Mouse (Mus musculus): Measurements from ENCODE around the gene Satb2. TPM values are rescaled to one million over a fixed set of nuclear protein-coding genes. Genes with fewer than 3 reads are reported as not detected.

Gene Satb2
- total and polyA plus RNA-seq, 3 experiments = not detected

GRCm38 (mm10) chr1:56936554-56936953 lies 41.9 kb downstream of the Satb2 start:
- no peak for DNase-seq (ENCODE audit: low read depth, low spot score)
- no peaks in the 10 kb centered on the region for H3K9me3 ChIP-seq (replicated peaks; ENCODE audit: insufficient read depth, low read length)
- no peak overlapping the region for H3K9ac ChIP-seq (ENCODE audit: control insufficient read depth, low read depth, low read length, poor library complexity, severe bottlenecking)
- no peak overlapping the region for H3K27ac ChIP-seq (ENCODE audit: control insufficient read depth, low read depth, low read length)
- no peaks in the 10 kb centered on the region for H3K4me1 ChIP-seq (ENCODE audit: control insufficient read depth in 1 of 2, insufficient read depth in 2 of 2, low read length in 2 of 2)
- no peaks in the 10 kb centered on the region for H3K36me3 ChIP-seq (ENCODE audit: control insufficient read depth in 1 of 2, insufficient read depth in 2 of 2, low read length in 2 of 2)
- TF ChIP-seq MAX (IDR thresholded peaks at IDR 0.05; ENCODE audit: low read length) (no peak), MYB (IDR thresholded peaks at IDR 0.05; ENCODE audit: low read depth, low read length) (no peak), TCF12 (IDR thresholded peaks at IDR 0.05; ENCODE audit: low read depth, low read length) (no peak), MAFK (IDR thresholded peaks at IDR 0.05; ENCODE audit: borderline replicate concordance, low read depth, low read length) (no peak), E2F4 (IDR thresholded peaks at IDR 0.05; ENCODE audit: borderline replicate concordance, low read depth, low read length) (no peak), ZKSCAN1 (IDR thresholded peaks at IDR 0.05; ENCODE audit: low read depth, low read length) (no peak)
- no peaks in the 10 kb centered on the region for H3K79me2 ChIP-seq (ENCODE audit: control insufficient read depth, insufficient read depth, low read length, poor library complexity)
- no peak overlapping the region for H3K4me3 ChIP-seq (ENCODE audit: control insufficient read depth in 1 of 2, insufficient read depth in 1 of 2, low read depth in 2 of 2, low read length in 2 of 2)
- H3K27me3 ChIP-seq (ENCODE audit: control insufficient read depth in 1 of 2, insufficient read depth in 2 of 2, low read length in 2 of 2) = no peaks in the 10 kb centered on the region

DNA sequence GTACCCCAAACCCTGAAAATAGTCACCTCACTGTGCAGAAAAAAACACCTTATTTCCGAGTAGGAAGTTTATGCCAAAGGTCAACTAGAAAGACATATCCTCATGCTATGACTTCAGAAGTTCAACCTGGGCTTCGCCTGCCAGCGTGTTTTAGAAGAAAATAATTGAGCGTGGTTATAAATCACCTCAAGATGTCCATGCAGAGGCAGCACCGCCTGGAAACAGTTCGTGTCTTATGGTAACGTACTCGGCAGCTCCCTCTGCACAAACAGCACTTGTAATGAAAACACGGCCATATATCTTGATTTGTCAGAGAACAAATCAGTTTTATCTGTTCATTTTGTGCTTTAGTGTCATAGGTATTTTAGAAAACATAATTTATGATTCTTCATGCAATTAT lies 44.6 kb downstream of the Satb2 start:
- Histone ChIP-seq H3K27ac (ENCODE audit: control insufficient read depth, low read depth, low read length) (no peak overlapping the region), H3K4me3 (ENCODE audit: control insufficient read depth in 1 of 2, insufficient read depth in 1 of 2, low read depth in 2 of 2, low read length in 2 of 2) (no peak overlapping the region), H3K36me3 (ENCODE audit: control insufficient read depth in 1 of 2, insufficient read depth in 2 of 2, low read length in 2 of 2) (no peaks in the 10 kb centered on the region), H3K27me3 (ENCODE audit: control insufficient read depth in 1 of 2, insufficient read depth in 2 of 2, low read length in 2 of 2) (no peaks in the 10 kb centered on the region), H3K9ac (ENCODE audit: control insufficient read depth, low read depth, low read length, poor library complexity, severe bottlenecking) (no peak overlapping the region), H3K4me1 (ENCODE audit: control insufficient read depth in 1 of 2, insufficient read depth in 2 of 2, low read length in 2 of 2) (no peaks in the 10 kb centered on the region), H3K9me3 (replicated peaks; ENCODE audit: insufficient read depth, low read length) (no peaks in the 10 kb centered on the region), H3K79me2 (ENCODE audit: control insufficient read depth, insufficient read depth, low read length, poor library complexity) (no peaks in the 10 kb centered on the region)
- no peak for DNase-seq (ENCODE audit: low read depth, low spot score)
- no peak for TF ChIP-seq CTCF (IDR thresholded peaks at IDR 0.05 in 2 of 3, conservative IDR thresholded peaks at IDR 0.05 in 1 of 3; ENCODE audit: control insufficient read depth in 1 of 3, insufficient read depth in 1 of 3, low read depth in 2 of 3, low read length in 3 of 3, poor library complexity in 1 of 3, severe bottlenecking in 1 of 3)
- no peak for TF ChIP-seq POLR2AphosphoS5 (IDR thresholded peaks at IDR 0.05; ENCODE audit: borderline replicate concordance, low read depth, low read length)
- no peak for TF ChIP-seq POLR2AphosphoS2 (IDR thresholded peaks at IDR 0.05; ENCODE audit: low read length)
- no peak for TF ChIP-seq SMC3 (IDR thresholded peaks at IDR 0.05; ENCODE audit: low read depth, low read length)
- TF ChIP-seq E2F4 (IDR thresholded peaks at IDR 0.05; ENCODE audit: borderline replicate concordance, low read depth, low read length) = no peak
- no peak for TF ChIP-seq MAFK (IDR thresholded peaks at IDR 0.05; ENCODE audit: borderline replicate concordance, low read depth, low read length)
- no peak for TF ChIP-seq JUND (IDR thresholded peaks at IDR 0.05; ENCODE audit: low read depth, low read length)
- no peak for TF ChIP-seq NRF1 (IDR thresholded peaks at IDR 0.05; ENCODE audit: insufficient read depth, low read depth, low read length, poor library complexity, severe bottlenecking)
- TF ChIP-seq NELFE (IDR thresholded peaks at IDR 0.05; ENCODE audit: low read depth, low read length) = no peak
- TF ChIP-seq ETS1 (IDR thresholded peaks at IDR 0.05; ENCODE audit: low read depth, low read length) = no peak

DNA sequence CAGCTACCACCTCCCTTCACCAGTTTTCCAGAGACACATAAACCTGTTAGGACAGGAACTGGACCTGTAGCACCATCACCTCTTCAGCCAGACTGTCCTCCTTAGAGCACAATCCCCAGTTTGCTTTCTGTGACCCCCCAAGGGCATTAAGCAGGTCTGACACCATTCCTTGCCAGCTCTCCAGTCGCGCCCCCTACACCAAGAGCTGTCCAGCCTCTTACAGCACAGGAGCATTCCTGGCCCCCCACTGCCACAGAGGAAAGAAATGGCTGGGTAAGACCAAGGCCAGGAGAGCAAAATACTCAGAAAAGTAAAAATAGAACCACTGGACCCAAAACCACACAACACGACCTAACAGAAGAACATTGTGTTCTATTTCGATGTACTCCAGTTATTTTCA lies 48.4 kb downstream of the Satb2 start:
- H3K79me2 ChIP-seq (ENCODE audit: control insufficient read depth, insufficient read depth, low read length, poor library complexity) = no peaks in the 10 kb centered on the region
- TF ChIP-seq MYC (IDR thresholded peaks at IDR 0.05; ENCODE audit: low read depth, low read length) (no peak), MEF2A (IDR thresholded peaks at IDR 0.05; ENCODE audit: extremely low read depth, insufficient replicate concordance, low read depth, low read length, poor library complexity, severe bottlenecking) (no peak), SIN3A (IDR thresholded peaks at IDR 0.05; ENCODE audit: low read length) (no peak), POLR2AphosphoS2 (IDR thresholded peaks at IDR 0.05; ENCODE audit: low read length) (no peak), USF1 (IDR thresholded peaks at IDR 0.05; ENCODE audit: low read depth, low read length) (no peak), RCOR1 (IDR thresholded peaks at IDR 0.05; ENCODE audit: low read depth, low read length) (no peak), SMC3 (IDR thresholded peaks at IDR 0.05; ENCODE audit: low read depth, low read length) (no peak), MXI1 (IDR thresholded peaks at IDR 0.05; ENCODE audit: low read depth, low read length) (no peak)
- no peak overlapping the region for H3K9ac ChIP-seq (ENCODE audit: control insufficient read depth, low read depth, low read length, poor library complexity, severe bottlenecking)
- H3K27ac ChIP-seq (ENCODE audit: control insufficient read depth, low read depth, low read length) = no peak overlapping the region
- no peak overlapping the region for H3K4me3 ChIP-seq (ENCODE audit: control insufficient read depth in 1 of 2, insufficient read depth in 1 of 2, low read depth in 2 of 2, low read length in 2 of 2)
- H3K27me3 ChIP-seq (ENCODE audit: control insufficient read depth in 1 of 2, insufficient read depth in 2 of 2, low read length in 2 of 2) = no peaks in the 10 kb centered on the region
- H3K9me3 ChIP-seq (replicated peaks; ENCODE audit: insufficient read depth, low read length) = no peaks in the 10 kb centered on the region
- H3K36me3 ChIP-seq (ENCODE audit: control insufficient read depth in 1 of 2, insufficient read depth in 2 of 2, low read length in 2 of 2) = no peaks in the 10 kb centered on the region
- no peaks in the 10 kb centered on the region for H3K4me1 ChIP-seq (ENCODE audit: control insufficient read depth in 1 of 2, insufficient read depth in 2 of 2, low read length in 2 of 2)
- DNase-seq (ENCODE audit: low read depth, low spot score) = no peak

Measured in MEL (cell line).